Mouse (Mus musculus) cerebellum, adult 2 months (tissue): ENCODE data around the gene Cbfa2t3.

Source experiments
- CTCF ChIP-seq: fragments of 200-500 bp; IDR thresholded peaks from 2 replicates; pipeline ENCODE4 v1.5.1; 2011; ENCODE audit warnings: low read depth, mild to moderate bottlenecking, control low read depth, low read length, moderate library complexity, borderline replicate concordance; ENCODE audit not compliant: insufficient read depth
- POLR2A ChIP-seq: fragments of 200-500 bp; IDR thresholded peaks from 2 replicates; pipeline ENCODE4 v1.6.1; 2011; ENCODE audit warnings: low read length, control low read depth, borderline replicate concordance; ENCODE audit not compliant: insufficient read depth

DNA sequence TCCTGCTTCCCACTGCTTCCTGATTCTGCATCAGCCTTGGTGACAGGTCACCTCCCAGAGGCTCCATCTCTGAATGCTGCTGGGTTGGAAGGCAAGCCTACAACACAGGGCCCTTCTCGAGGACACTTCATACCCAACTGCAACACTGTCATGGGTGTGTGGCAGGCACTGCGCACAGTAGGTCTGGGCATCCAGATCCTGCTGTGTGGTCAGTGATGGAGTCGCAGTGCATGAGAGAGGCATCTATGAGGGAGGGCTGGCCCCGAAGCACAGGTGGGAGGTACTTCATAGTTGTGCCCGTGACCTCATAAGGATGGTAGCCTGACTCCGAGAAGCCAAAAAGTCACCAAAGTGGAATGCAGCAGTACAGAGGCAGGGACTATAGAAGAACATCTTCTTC, 26.3 kb upstream of the Cbfa2t3 start:
- TF ChIP-seq POLR2A (no peak), CTCF (no peak)
